Mouse (Mus musculus) midbrain, embryonic 11.5 days (tissue): Measurements from ENCODE around the gene Arrb1. TPM values are rescaled to one million over a fixed set of nuclear protein-coding genes. Genes with fewer than 3 reads are reported as not detected.

Experiments
- ATAC-seq: fragments of 200-750 bp; cut with Nextera tagmentation; 2 replicates; pipeline ENCODE4 v1.8.0; 2017; ENCODE audit warnings: moderate TSS enrichment, moderate library complexity; ENCODE audit not compliant: low FRiP score
- DNase-seq: peaks from one replicate; pipeline ENCODE4 v3.0.0; 2015; ENCODE audit warnings: low spot score; ENCODE audit errors: missing footprints
- H3K27ac ChIP-seq: fragments of 300-500 bp; sonication (generic); 2 replicates; pipeline ENCODE4 v1.5.1; 2014; ENCODE audit warnings: low read depth, low read length
- H3K27me3 ChIP-seq: fragments of 300-500 bp; sonication (generic); 2 replicates; pipeline ENCODE4 v1.6.1; 2014; ENCODE audit warnings: mild to moderate bottlenecking, low read length, moderate library complexity, mixed read lengths; ENCODE audit not compliant: control insufficient read depth, insufficient read depth
- H3K36me3 ChIP-seq: fragments of 300-500 bp; sonication (generic); 2 replicates; pipeline ENCODE4 v1.6.1; 2014; ENCODE audit warnings: mild to moderate bottlenecking, low read length, moderate library complexity, mixed read lengths; ENCODE audit not compliant: control insufficient read depth, insufficient read depth
- H3K4me1 ChIP-seq: fragments of 300-500 bp; sonication (generic); 2 replicates; pipeline ENCODE4 v1.6.1; 2014; ENCODE audit warnings: low read length; ENCODE audit not compliant: control insufficient read depth, insufficient read depth
- H3K4me2 ChIP-seq: fragments of 300-500 bp; sonication (generic); 2 replicates; pipeline ENCODE4 v1.6.1; 2014; ENCODE audit warnings: mild to moderate bottlenecking, moderate library complexity
- H3K4me3 ChIP-seq: fragments of 300-500 bp; sonication (generic); 2 replicates; pipeline ENCODE4 v1.5.1; 2014; ENCODE audit warnings: low read depth, low read length
- H3K9ac ChIP-seq: fragments of 300-500 bp; sonication (generic); 2 replicates; pipeline ENCODE4 v1.6.1; 2014; ENCODE audit warnings: low read length
- H3K9me3 ChIP-seq: fragments of 300-500 bp; sonication (generic); 2 replicates; pipeline ENCODE4 v1.6.1; 2016; ENCODE audit warnings: low read length; ENCODE audit not compliant: control insufficient read depth
- WGBS: fragments of 180-500 bp; shearing (Covaris S2); extraction: QIAGEN DNeasy Blood & Tissue Kit; methylation state at CpG from one replicate; pipeline ENCODE4 v1.1.7; 2014; 5-methylcytosine and 5-hydroxymethylcytosine counted together
- polyA plus RNA-seq: library from polyadenylated mRNA; unstranded; fragments of >200 nt; fragmentation: Nextera tagmentation; extraction: Ambion mirVana; gene quantifications from 2 replicates; pipeline ENCODE4 v1.2.1, GENCODE M21; 2014

Gene Arrb1
- polyA plus RNA-seq, 1 experiment from 2014 or later = 4.6 TPM

- Histone ChIP-seq H3K27ac (no peak overlapping the region), H3K36me3 (no peaks in the 10 kb centered on the region), H3K27me3 (no peaks in the 10 kb centered on the region), H3K4me3 (no peak overlapping the region), H3K4me1 (no peaks in the 10 kb centered on the region), H3K9ac (no peak overlapping the region), H3K4me2 (no peak overlapping the region), H3K9me3 (no peaks in the 10 kb centered on the region)
- DNase-seq (no peak), ATAC-seq (no peak)
- 88% methylated on average over 8 of the region's 8 CpGs for WGBS
These were observed 68.8 kb downstream of the Arrb1 start for GRCm38 (mm10) chr7:99603875-99604662.

DNA sequence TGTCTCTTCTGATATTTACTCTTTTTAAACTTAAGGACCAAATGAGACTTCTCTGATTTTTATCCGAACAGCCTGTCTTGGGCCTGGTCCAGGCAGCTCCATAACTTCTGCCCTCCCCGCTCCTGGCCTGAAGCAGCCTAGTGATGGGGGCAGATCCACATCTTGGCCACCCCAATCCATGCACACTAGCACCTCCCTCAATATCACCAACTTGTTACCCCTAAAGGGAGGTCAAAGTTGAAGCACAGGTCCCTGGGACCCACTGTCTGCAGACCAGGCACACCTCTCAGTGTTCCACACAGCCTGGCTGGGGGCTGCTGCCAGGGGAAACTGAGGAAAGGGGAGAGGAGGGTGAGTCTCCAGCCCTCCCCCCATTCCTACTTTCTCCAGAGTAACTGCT lies 69.8 kb downstream of the Arrb1 start:
- Histone ChIP-seq H3K9me3 (no peaks in the 10 kb centered on the region), H3K27ac (no peak overlapping the region), H3K4me2 (no peak overlapping the region), H3K4me1 (no peaks in the 10 kb centered on the region), H3K4me3 (no peak overlapping the region), H3K27me3 (no peaks in the 10 kb centered on the region), H3K9ac (no peak overlapping the region), H3K36me3 (no peaks in the 10 kb centered on the region)
- no peak for DNase-seq
- 100% methylated on average over 2 of the region's 2 CpGs for WGBS
- ATAC-seq = no peak

DNA sequence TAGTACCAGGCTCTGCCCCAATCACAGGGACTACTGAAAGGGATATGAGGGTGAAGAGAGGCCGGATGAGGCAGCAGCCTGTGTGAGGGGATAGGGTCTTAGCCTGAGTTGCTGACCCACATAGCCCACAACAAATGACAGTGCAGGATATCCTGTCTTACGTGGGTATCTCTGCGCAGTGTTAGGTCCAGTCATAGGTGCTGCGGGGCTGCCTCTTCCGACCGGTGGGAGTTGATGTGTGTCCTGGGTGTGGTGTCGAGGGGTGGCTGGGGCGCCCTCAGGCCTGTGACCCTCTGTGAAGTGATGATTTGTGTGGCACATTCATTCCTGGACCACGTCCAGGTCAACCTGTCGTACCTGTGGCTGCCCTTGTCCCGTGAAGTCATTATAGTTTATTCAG lies 71.0 kb downstream of the Arrb1 start:
- Histone ChIP-seq H3K27ac (no peak overlapping the region), H3K36me3 (no peaks in the 10 kb centered on the region), H3K4me1 (no peaks in the 10 kb centered on the region), H3K9ac (no peak overlapping the region), H3K9me3 (no peaks in the 10 kb centered on the region), H3K4me3 (no peak overlapping the region), H3K27me3 (no peaks in the 10 kb centered on the region), H3K4me2 (no peak overlapping the region)
- DNase-seq (no peak), ATAC-seq (no peak)
- WGBS = 91% methylated on average over 11 of the region's 11 CpGs

GRCm38 (mm10) chr7:99606766-99607165 lies 71.5 kb downstream of the Arrb1 start:
- Histone ChIP-seq H3K27ac (no peak overlapping the region), H3K4me2 (no peak overlapping the region), H3K9ac (no peak overlapping the region), H3K9me3 (no peaks in the 10 kb centered on the region), H3K4me3 (no peak overlapping the region), H3K27me3 (no peaks in the 10 kb centered on the region), H3K4me1 (no peaks in the 10 kb centered on the region), H3K36me3 (no peaks in the 10 kb centered on the region)
- no peak for ATAC-seq
- DNase-seq = no peak
- WGBS = 88% methylated on average over 3 of the region's 3 CpGs

DNA sequence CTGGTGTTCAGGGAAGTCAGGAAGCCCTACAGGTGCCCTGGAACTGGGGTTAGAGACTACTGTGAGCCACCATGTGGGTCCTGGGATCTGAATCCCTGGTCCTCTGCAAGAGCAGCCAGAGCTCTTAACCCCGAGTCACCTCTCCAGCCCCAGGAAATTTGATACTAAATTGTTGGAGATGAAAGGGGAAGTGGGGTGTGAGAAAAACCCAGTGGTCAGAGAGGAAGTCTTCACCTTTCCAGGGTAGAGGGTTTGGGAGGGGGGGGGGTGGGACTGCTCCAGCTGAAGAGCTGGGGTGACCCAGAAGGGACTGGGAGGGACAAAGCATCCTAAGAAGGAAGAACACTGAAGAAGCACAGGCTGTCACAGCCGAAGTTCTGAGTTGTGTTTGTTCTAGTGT lies 72.4 kb downstream of the Arrb1 start:
- Histone ChIP-seq H3K27ac (no peak overlapping the region), H3K4me3 (no peak overlapping the region), H3K27me3 (no peaks in the 10 kb centered on the region), H3K36me3 (no peaks in the 10 kb centered on the region), H3K9ac (no peak overlapping the region), H3K4me2 (no peak overlapping the region), H3K9me3 (no peaks in the 10 kb centered on the region), H3K4me1 (no peaks in the 10 kb centered on the region)
- 60% methylated on average over 2 of the region's 2 CpGs for WGBS
- no peak for DNase-seq
- ATAC-seq = no peak

- Histone ChIP-seq H3K27ac (no peak overlapping the region), H3K9me3 (no peaks in the 10 kb centered on the region), H3K4me1 (peaks cover 3% of the 10 kb centered on the region; the same call in 1 of the 2 replicates), H3K4me3 (no peak overlapping the region), H3K36me3 (no peaks in the 10 kb centered on the region), H3K4me2 (no peak overlapping the region), H3K27me3 (no peaks in the 10 kb centered on the region), H3K9ac (no peak overlapping the region)
- WGBS = 80% methylated on average over 2 of the region's 2 CpGs
- ATAC-seq = no peak
- no peak for DNase-seq
These were observed 83.0 kb downstream of the Arrb1 start for GRCm38 (mm10) chr7:99618264-99618663.

- ATAC-seq = no peak
- WGBS = 11% methylated on average over 3 of the region's 3 CpGs
- DNase-seq = no peak
- H3K27ac ChIP-seq = no peak overlapping the region
- peaks cover 1% of the 10 kb centered on the region; the same call in 1 of the 2 replicates for H3K27me3 ChIP-seq
- H3K4me1 ChIP-seq = peaks cover 3% of the 10 kb centered on the region; the same call in 1 of the 2 replicates
- no peaks in the 10 kb centered on the region for H3K9me3 ChIP-seq
- no peak overlapping the region for H3K4me2 ChIP-seq
- H3K9ac ChIP-seq = no peak overlapping the region
- H3K36me3 ChIP-seq = no peaks in the 10 kb centered on the region
- no peak overlapping the region for H3K4me3 ChIP-seq
These were observed 83.6 kb downstream of the Arrb1 start for GRCm38 (mm10) chr7:99618860-99619259.

DNA sequence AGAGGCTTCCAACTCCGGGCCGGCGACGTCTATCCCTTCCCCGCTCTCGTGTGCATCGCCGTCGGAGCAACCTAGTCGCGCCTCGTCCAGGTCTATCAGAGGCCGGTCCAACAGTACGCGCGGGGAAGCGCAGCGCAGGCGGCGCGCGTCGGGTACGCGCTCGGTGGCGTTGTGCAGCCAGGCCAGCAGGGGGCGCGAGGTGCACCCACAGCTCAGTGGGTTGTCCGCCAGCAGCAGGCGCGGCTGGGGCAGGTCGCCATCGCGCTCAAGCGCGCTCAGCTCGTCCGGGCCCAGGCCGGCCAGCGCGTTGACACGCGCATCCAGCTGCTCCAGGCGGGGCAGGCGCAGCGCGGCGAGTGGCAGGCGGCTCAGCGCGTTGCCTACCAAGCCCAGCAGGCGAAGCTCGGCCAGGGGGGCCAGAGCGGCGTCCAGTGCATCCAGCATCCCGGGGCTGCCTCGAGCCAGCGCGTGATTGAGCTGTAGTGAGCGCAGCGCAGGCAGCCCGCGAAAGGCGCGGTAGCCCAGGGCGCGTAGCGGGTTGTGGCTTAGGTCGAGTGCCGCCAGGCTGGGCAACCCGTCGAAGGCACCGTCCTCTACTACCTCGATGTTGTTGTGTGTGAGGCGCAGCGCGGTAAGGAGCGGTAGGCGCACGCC lies 90.6 kb downstream of the Arrb1 start:
- H3K9ac ChIP-seq = peak overlapping the region; percentile 33
- ATAC-seq (peak; percentile 91), DNase-seq (peak; percentile 98)
- peak overlapping the region; percentile 57 for H3K4me2 ChIP-seq
- no peaks in the 10 kb centered on the region for H3K9me3 ChIP-seq
- H3K27ac ChIP-seq = no peak overlapping the region
- WGBS = under 1% methylated on average over 81 of the region's 81 CpGs
- no peaks in the 10 kb centered on the region for H3K36me3 ChIP-seq
- H3K4me3 ChIP-seq = peak overlapping the region; percentile 44
- peaks cover 53% of the 10 kb centered on the region for H3K27me3 ChIP-seq
- H3K4me1 ChIP-seq = peaks cover 16% of the 10 kb centered on the region
